Mouse (Mus musculus) megakaryocyte, embryonic 14.5 days (primary cell): ENCODE results near the gene Pola2.

Experiments
- FLI1 ChIP-seq: IDR thresholded peaks from 2 replicates; pipeline ENCODE4 v1.6.1; 2012; ENCODE audit warnings: low read length, inconsistent platforms, mixed read lengths
- GATA1 ChIP-seq: IDR thresholded peaks from 3 replicates; pipeline ENCODE4 v1.6.1; 2012; ENCODE audit warnings: mixed read lengths, low read length, inconsistent platforms, borderline replicate concordance

- TF ChIP-seq GATA1 = no peak
- TF ChIP-seq FLI1 = no peak
These were observed 41.5 kb upstream of the Pola2 start for GRCm38 (mm10) chr19:6005541-6005940.
